Mouse (Mus musculus): Measurements from ENCODE around the gene Ncor1. TPM values are rescaled to one million over a fixed set of nuclear protein-coding genes. Genes with fewer than 3 reads are reported as not detected.

The Ncor1 gene
- 100 to 1,000 TPM; 350 to 402 TPM for total RNA-seq (2023)

DNA sequence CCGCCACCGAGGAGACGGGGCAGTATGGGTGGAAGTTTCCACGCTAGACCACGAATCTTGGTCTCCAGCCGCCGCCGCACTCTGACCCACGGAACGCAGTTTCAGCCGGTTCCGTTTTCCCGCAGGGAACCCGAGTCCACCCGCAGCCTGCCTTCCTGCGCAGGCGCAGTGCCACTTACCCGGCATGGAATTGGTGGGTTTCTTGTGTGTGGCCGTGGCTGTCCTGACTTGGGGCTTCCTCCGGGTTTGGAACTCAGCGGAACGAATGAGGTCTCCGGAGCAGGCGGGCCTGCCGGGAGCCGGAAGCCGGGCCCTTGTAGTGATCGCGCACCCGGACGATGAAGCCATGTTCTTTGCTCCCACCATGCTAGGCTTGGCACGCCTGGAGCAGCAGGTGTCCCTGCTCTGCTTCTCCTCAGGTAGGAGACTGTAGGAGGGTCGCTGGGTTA lies at the start of gene Ncor1, which contains the start of gene Pigl:
TSS of gene Ncor1 (minus strand) at position 266 of the 449 bp plus-strand sequence.
TSS of gene Pigl (plus strand) at position 185 of the 449 bp plus-strand sequence.

DNA sequence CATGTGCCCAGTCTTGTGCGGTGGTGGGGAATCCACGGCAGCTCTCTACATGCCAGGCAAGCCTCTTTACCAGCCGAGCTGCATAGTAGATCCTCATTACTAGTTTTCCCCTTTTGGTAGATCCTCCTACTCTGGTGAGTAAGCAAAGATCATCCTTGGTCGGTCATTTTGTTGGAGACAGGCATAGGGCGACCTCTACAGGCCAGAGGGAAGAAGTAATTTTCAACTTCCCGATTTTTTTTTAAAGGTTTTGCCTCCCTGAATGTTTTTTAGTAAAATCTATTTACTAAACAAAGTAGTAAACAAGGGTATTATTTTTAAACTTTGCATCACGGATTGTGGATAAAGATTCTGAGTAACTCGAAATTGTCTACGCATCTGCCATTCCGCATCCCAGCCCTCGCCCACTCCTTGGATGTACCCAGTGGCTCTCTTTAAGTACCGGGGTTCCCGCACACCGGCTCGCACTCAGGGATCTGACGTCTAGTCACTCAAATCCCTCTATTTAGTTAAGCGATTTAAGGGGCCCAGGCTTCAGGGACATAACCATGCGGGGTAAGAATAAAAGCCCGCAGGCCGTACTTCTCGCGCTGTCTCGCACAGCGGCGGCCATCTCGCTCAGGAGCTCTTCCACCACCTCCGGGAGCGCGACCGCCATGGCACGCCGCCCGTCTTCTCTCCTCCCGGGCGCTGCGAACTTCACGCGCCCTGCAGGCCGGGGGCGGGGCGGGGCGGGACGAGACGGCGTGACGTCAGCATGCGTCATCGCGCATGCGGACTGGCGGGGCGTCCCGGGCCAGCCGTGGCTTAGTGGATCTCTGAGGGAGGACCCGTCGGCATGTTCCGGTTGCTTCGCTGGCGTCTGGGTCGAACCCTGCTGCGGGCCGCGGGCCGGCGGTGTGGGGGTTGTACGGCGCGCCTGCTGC lies 177.4 kb downstream of the Ncor1 start, which contains the start of the genes Zswim7 and Ttc19:
TSS of gene Zswim7 (minus strand) at position 701 of the 926 bp plus-strand sequence.
TSS of gene Ttc19 (plus strand) at position 799 of the 926 bp plus-strand sequence.

Other genes with a start within 250 kb of the Ncor1 start
- gene Adora2b, start 209.6 kb downstream of the Ncor1 start, total RNA-seq (2023): 1 to 10 TPM; 7.4 to 8.1 TPM
- 1 to 10 TPM; 2.2 to 3.0 TPM for gene Zswim7, start 177.2 kb downstream of the Ncor1 start, total RNA-seq (2023)
- gene Ttc19, start 177.1 kb downstream of the Ncor1 start, total RNA-seq (2023): 1 to 10 TPM; 5.3 to 6.8 TPM
- gene Pigl, start 81 bp downstream of the Ncor1 start, total RNA-seq (2023): 10 to 100 TPM; 10.8 to 11.9 TPM
- gene Cenpv, start 80.7 kb upstream of the Ncor1 start, total RNA-seq (2023): 1 to 10 TPM; 3.9 to 7.8 TPM
- 1,000 to 10,000 TPM; 1,679 to 1,929 TPM for gene Ubb, start 92.6 kb upstream of the Ncor1 start, total RNA-seq (2023)
- 10 to 100 TPM; 42.1 to 49.3 TPM for gene Trpv2, start 115.9 kb upstream of the Ncor1 start, total RNA-seq (2023)
- 1 to 10 TPM; 1.7 to 1.9 TPM for gene Lrrc75a, start 190.0 kb upstream of the Ncor1 start, total RNA-seq (2023)
- 10 to 100 TPM; 10.7 to 11.7 TPM for gene Mmgt2, start 190.1 kb upstream of the Ncor1 start, total RNA-seq (2023)